Mouse (Mus musculus) G1E-ER4 (cell line): ENCODE results near the gene Syt3. TPM values are rescaled to one million over a fixed set of nuclear protein-coding genes. Genes with fewer than 3 reads are reported as not detected.

Source experiments
- GATA1 ChIP-seq: IDR thresholded peaks from one replicate; pipeline ENCODE4 v1.8.0; 2012; ENCODE audit warnings: low read length, inconsistent platforms
- polyA plus RNA-seq: library from polyadenylated mRNA; stranded (reverse); fragments of >175 nt; gene quantifications from 2 replicates; pipeline ENCODE4 v1.2.3, GENCODE M21; 2012

The Syt3 gene
- polyA plus RNA-seq, 1 experiment = not detected

GRCm38 (mm10) chr7:44375793-44376192 lies 8.1 kb upstream of the Syt3 start:
- no peak for TF ChIP-seq GATA1

GRCm38 (mm10) chr7:44378290-44378689 lies 5.6 kb upstream of the Syt3 start:
- no peak for TF ChIP-seq GATA1

- TF ChIP-seq GATA1 = no peak
These were observed 1.4 kb upstream of the Syt3 start for GRCm38 (mm10) chr7:44382541-44382940.

GRCm38 (mm10) chr7:44384716-44385059 lies 786 bp downstream of the Syt3 start:
- TF ChIP-seq GATA1 = no peak

- no peak for TF ChIP-seq GATA1
These were observed 1.8 kb downstream of the Syt3 start, which contains the start of gene 1700008O03Rik for GRCm38 (mm10) chr7:44385720-44386119. 1700008O03Rik (minus strand) TSS chr7:44385820.

- no peak for TF ChIP-seq GATA1
These were observed 7.9 kb downstream of the Syt3 start for GRCm38 (mm10) chr7:44391831-44392230.

GRCm38 (mm10) chr7:44392341-44392740 lies 8.4 kb downstream of the Syt3 start:
- no peak for TF ChIP-seq GATA1

- TF ChIP-seq GATA1 = no peak
These were observed 9.4 kb downstream of the Syt3 start for GRCm38 (mm10) chr7:44393284-44393683.

- TF ChIP-seq GATA1 = no peak
These were observed 14.7 kb downstream of the Syt3 start for GRCm38 (mm10) chr7:44398570-44398969.

GRCm38 (mm10) chr7:44401673-44402072 lies 17.8 kb downstream of the Syt3 start:
- no peak for TF ChIP-seq GATA1

GRCm38 (mm10) chr7:44405346-44406014 lies 21.6 kb downstream of the Syt3 start:
- TF ChIP-seq GATA1 = no peak

- no peak for TF ChIP-seq GATA1
These were observed 22.1 kb downstream of the Syt3 start for GRCm38 (mm10) chr7:44406015-44406355.

- TF ChIP-seq GATA1 = no peak
These were observed 27.2 kb downstream of the Syt3 start for GRCm38 (mm10) chr7:44411144-44411543.

- no peak for TF ChIP-seq GATA1
These were observed 29.4 kb downstream of the Syt3 start for GRCm38 (mm10) chr7:44413307-44413706.

GRCm38 (mm10) chr7:44427666-44428065 lies 43.8 kb downstream of the Syt3 start:
- no peak for TF ChIP-seq GATA1

- TF ChIP-seq GATA1 = no peak
These were observed 44.5 kb downstream of the Syt3 start for GRCm38 (mm10) chr7:44428171-44428950.

- no peak for TF ChIP-seq GATA1
These were observed 45.1 kb downstream of the Syt3 start, which contains the start of gene Lrrc4b for GRCm38 (mm10) chr7:44428968-44429521. Lrrc4b (plus strand) TSS chr7:44429018.
